Mouse (Mus musculus) embryonic facial prominence, embryonic 12.5 days (tissue): ENCODE results near the gene Xlr4b. TPM values are rescaled to one million over a fixed set of nuclear protein-coding genes. Genes with fewer than 3 reads are reported as not detected.
A peak's percentile ranks its signal among the peaks of the same experiment; 100 is the strongest.
"Not testable (repeated sequence)": the region's sequence is repeated elsewhere in the genome, so short reads cannot be mapped to it uniquely, and the experiment has no call there.

Experiments
- ATAC-seq: fragments of 200-750 bp; cut with Nextera tagmentation; 2 replicates; pipeline ENCODE4 v1.8.0; 2017; ENCODE audit not compliant: insufficient number of reproducible peaks, insufficient read depth, low FRiP score, low TSS enrichment
- H3K27ac ChIP-seq: fragments of 300-500 bp; sonication (generic); 2 replicates; pipeline ENCODE4 v1.5.1; 2016; ENCODE audit warnings: mild to moderate bottlenecking
- H3K27me3 ChIP-seq: fragments of 300-500 bp; sonication (generic); 2 replicates; pipeline ENCODE4 v1.6.1; 2016; ENCODE audit warnings: mild to moderate bottlenecking, moderate library complexity
- H3K36me3 ChIP-seq: fragments of 300-500 bp; sonication (generic); 2 replicates; pipeline ENCODE4 v1.6.1; 2016; ENCODE audit warnings: mild to moderate bottlenecking
- H3K4me1 ChIP-seq: fragments of 300-500 bp; sonication (generic); 2 replicates; pipeline ENCODE4 v1.6.1; 2016
- H3K4me2 ChIP-seq: fragments of 300-500 bp; sonication (generic); replicated peaks from 2 replicates; pipeline ENCODE4 v1.6.1; 2016; ENCODE audit warnings: mild to moderate bottlenecking, moderate library complexity
- H3K4me3 ChIP-seq: fragments of 300-500 bp; sonication (generic); 2 replicates; pipeline ENCODE4 v1.5.1; 2016; ENCODE audit warnings: mild to moderate bottlenecking
- H3K9ac ChIP-seq: fragments of 300-500 bp; sonication (generic); 2 replicates; pipeline ENCODE4 v1.6.1; 2016; ENCODE audit warnings: mild to moderate bottlenecking, moderate library complexity
- H3K9me3 ChIP-seq: fragments of 300-500 bp; sonication (generic); 2 replicates; pipeline ENCODE4 v1.6.1; 2016; ENCODE audit warnings: mild to moderate bottlenecking, moderate library complexity
- WGBS: fragments of 180-500 bp; shearing (Covaris S2); methylation state at CpG from one replicate; pipeline ENCODE4 v1.1.7; 2016; 5-methylcytosine and 5-hydroxymethylcytosine counted together
- polyA plus RNA-seq: library from polyadenylated mRNA; unstranded; fragments of >200 nt; fragmentation: Nextera tagmentation; extraction: Ambion mirVana; gene quantifications from 2 replicates; pipeline ENCODE4 v1.2.1, GENCODE M21; 2016

Gene Xlr4b
- polyA plus RNA-seq = 0.64 and 0.69 TPM in 2 replicates

DNA sequence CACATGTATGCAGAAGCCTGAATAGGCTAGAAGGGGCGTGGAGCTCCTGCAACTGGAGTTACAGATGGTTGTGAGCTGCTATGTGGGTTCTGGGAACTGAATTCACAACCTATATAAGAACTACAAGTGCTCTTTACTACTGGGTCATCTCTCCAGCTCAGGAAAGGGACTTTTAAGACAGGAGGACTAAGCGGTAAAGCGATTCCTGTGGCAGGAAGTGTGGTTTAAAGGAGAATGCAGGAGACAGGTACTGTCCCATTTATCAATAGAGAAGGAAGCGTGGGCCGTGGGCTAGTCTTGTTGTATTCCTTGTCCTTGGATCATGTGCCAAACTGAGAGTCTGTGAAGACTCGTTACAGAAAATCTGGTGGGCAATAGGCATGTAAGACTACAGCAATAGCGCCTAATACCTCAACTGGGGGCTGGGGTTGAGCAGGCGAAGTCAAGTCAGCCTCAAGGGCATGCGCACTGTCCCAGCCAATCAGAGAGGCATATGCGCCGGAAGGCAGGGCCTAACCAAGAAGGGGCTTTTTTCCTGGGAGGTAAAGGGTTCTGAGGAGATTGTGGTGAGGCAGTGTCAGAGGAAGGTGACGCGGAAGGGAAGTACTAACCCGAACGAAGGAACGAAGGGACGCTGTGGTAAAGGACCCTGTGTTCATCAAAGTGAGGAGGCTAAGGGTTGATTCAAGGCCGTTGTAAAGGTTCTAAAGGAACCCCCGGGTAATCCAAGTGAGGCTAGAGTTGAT is at the start of gene Xlr4b:
TSS of gene Xlr4b (plus strand) at position 515 of the 746 bp plus-strand sequence.
- whole genome bisulfite sequencing = 78% methylated on average over 19 of the region's 19 CpGs
- ATAC-seq, H3K4me1 ChIP-seq, H3K9me3 ChIP-seq, H3K4me2 ChIP-seq, H3K27me3 ChIP-seq, H3K36me3 ChIP-seq, H3K27ac ChIP-seq, H3K9ac ChIP-seq, H3K4me3 ChIP-seq: not testable (repeated sequence)

GRCm38 (mm10) chrX:73176889-73177288 is 37.2 kb upstream of the Xlr4b start, which contains the start of gene Spin2d:
TSS of gene Spin2d (minus strand) at chrX:73176989.
- ATAC-seq, H3K27me3 ChIP-seq, H3K36me3 ChIP-seq, H3K9ac ChIP-seq, H3K27ac ChIP-seq, H3K4me1 ChIP-seq, H3K4me3 ChIP-seq, H3K4me2 ChIP-seq, H3K9me3 ChIP-seq: not testable (repeated sequence)
- 90% methylated on average over 8 of the region's 15 CpGs for WGBS

GRCm38 (mm10) chrX:73191934-73192333 is 22.2 kb upstream of the Xlr4b start, which contains the start of gene Xlr3b:
TSS of gene Xlr3b (plus strand) at chrX:73192207.
- WGBS = 77% methylated on average over 12 of the region's 12 CpGs
- H3K4me1 ChIP-seq, H3K36me3 ChIP-seq, H3K9me3 ChIP-seq, H3K27me3 ChIP-seq, H3K9ac ChIP-seq, H3K27ac ChIP-seq, H3K4me2 ChIP-seq, ATAC-seq, H3K4me3 ChIP-seq: not testable (repeated sequence)

DNA sequence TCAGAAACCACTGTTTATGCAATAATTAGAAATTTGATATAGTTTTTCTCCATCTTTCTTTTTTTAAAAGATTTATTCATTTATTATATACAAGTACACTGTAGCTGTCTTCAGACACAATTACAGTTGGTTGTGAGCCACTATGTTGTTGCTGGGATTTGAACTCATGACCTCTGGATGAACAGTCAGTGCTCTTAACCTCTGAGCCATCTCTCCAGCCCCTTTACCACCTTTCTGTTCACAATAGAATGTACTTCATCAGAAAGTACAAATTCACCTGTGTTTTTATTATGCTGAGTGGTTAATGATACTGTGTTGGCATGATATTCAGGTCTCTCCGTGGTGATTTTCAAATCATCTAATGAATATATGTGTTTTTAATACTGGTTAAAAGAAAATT is 11.2 kb downstream of the Xlr4b start:
- WGBS = 58% methylated on average over 1 of the region's 1 CpGs
- H3K4me1 ChIP-seq = no peaks in the 10 kb centered on the region

GRCm38 (mm10) chrX:73227914-73228605 is 13.9 kb downstream of the Xlr4b start, which contains the start of gene F8a:
TSS of gene F8a (plus strand) at chrX:73228291.
- Histone ChIP-seq H3K4me3 (peak within 1 kb of the TSS; percentile 57), H3K4me1 (no peaks in the 10 kb centered on the region), H3K27ac (peak within 1 kb of the TSS; percentile 75), H3K36me3 (no peaks in the 10 kb centered on the region), H3K9me3 (no peaks in the 10 kb centered on the region), H3K9ac (peak within 1 kb of the TSS; percentile 55), H3K4me2 (peak within 1 kb of the TSS; percentile 86), H3K27me3 (peaks cover 10% of the 10 kb centered on the region)
- ATAC-seq = peak; percentile 93
- 24% methylated on average over 38 of the region's 39 CpGs for WGBS

More for the DNA sequence above, 11.2 kb downstream of the Xlr4b start:
- Histone ChIP-seq H3K9me3 (no peaks in the 10 kb centered on the region), H3K36me3 (no peaks in the 10 kb centered on the region), H3K27me3 (peaks cover 10% of the 10 kb centered on the region), H3K9ac (no peak overlapping the region), H3K4me3 (no peak overlapping the region), H3K4me2 (no peak overlapping the region), H3K27ac (no peak overlapping the region)
- ATAC-seq = no peak

GRCm38 (mm10) chrX:73228606-73229214 is 14.6 kb downstream of the Xlr4b start:
- H3K4me2 ChIP-seq = peak overlapping the region; percentile 86
- H3K4me1 ChIP-seq = no peaks in the 10 kb centered on the region
- H3K9ac ChIP-seq = peak overlapping the region; percentile 55
- H3K36me3 ChIP-seq = no peaks in the 10 kb centered on the region
- ATAC-seq = peak; percentile 73
- peak overlapping the region; percentile 75 for H3K27ac ChIP-seq
- WGBS = 17% methylated on average over 37 of the region's 51 CpGs
- peak overlapping the region; percentile 57 for H3K4me3 ChIP-seq
- H3K9me3 ChIP-seq = no peaks in the 10 kb centered on the region
- peaks cover 10% of the 10 kb centered on the region for H3K27me3 ChIP-seq

GRCm38 (mm10) chrX:73229288-73229687 is 15.2 kb downstream of the Xlr4b start:
- Histone ChIP-seq H3K36me3 (no peaks in the 10 kb centered on the region), H3K27ac (no peak overlapping the region), H3K9ac (peak overlapping the region; percentile 55; the same call in 1 of the 2 replicates), H3K4me1 (no peaks in the 10 kb centered on the region), H3K27me3 (peaks cover 10% of the 10 kb centered on the region), H3K4me3 (peak overlapping the region; percentile 57), H3K9me3 (no peaks in the 10 kb centered on the region), H3K4me2 (peak overlapping the region; percentile 86)
- no peak for ATAC-seq
- 38% methylated on average over 3 of the region's 3 CpGs for WGBS

GRCm38 (mm10) chrX:73242821-73243325 is 28.7 kb downstream of the Xlr4b start, which contains the start of gene Xlr4c:
TSS of gene Xlr4c (minus strand) at chrX:73243130.
- not testable (repeated sequence) for H3K9me3 ChIP-seq, H3K4me1 ChIP-seq, H3K27me3 ChIP-seq, H3K27ac ChIP-seq, H3K9ac ChIP-seq, H3K4me3 ChIP-seq, ATAC-seq, H3K4me2 ChIP-seq, H3K36me3 ChIP-seq
- WGBS = 86% methylated on average over 14 of the region's 14 CpGs

GRCm38 (mm10) chrX:73262428-73262827 is 48.3 kb downstream of the Xlr4b start:
- H3K27ac ChIP-seq, H3K4me2 ChIP-seq, ATAC-seq, H3K27me3 ChIP-seq, H3K9me3 ChIP-seq, H3K9ac ChIP-seq, H3K36me3 ChIP-seq, H3K4me3 ChIP-seq, H3K4me1 ChIP-seq: not testable (repeated sequence)
- 92% methylated on average over 1 of the region's 2 CpGs for WGBS

- WGBS = 90% methylated on average over 14 of the region's 14 CpGs
Measured at GRCm38 (mm10) chrX:73265270-73265669, 51.1 kb downstream of the Xlr4b start, which contains the start of gene Xlr3c. TSS of gene Xlr3c (minus strand) at chrX:73265390.

More at GRCm38 (mm10) chrX:73265270-73265669, 51.1 kb downstream of the Xlr4b start, which contains the start of gene Xlr3c:
- not testable (repeated sequence) for H3K4me1 ChIP-seq, H3K4me3 ChIP-seq, H3K9ac ChIP-seq, H3K27me3 ChIP-seq, H3K27ac ChIP-seq, H3K9me3 ChIP-seq, H3K36me3 ChIP-seq, ATAC-seq, H3K4me2 ChIP-seq
